Mouse (Mus musculus) lung, embryonic 15.5 days (tissue): ENCODE data around the gene Edf1. TPM values are rescaled to one million over a fixed set of nuclear protein-coding genes. Genes with fewer than 3 reads are reported as not detected.

Experiments
- ATAC-seq: fragments of 200-750 bp; cut with Nextera tagmentation; 2 replicates; pipeline ENCODE4 v1.8.0; 2017; ENCODE audit warnings: moderate number of reproducible peaks, borderline replicate concordance; ENCODE audit not compliant: low FRiP score, low TSS enrichment; ENCODE audit errors: extremely low read depth
- H3K27ac ChIP-seq: fragments of 300-500 bp; sonication (generic); 2 replicates; pipeline ENCODE4 v1.5.1; 2015; ENCODE audit warnings: moderate library complexity, mild to moderate bottlenecking, inconsistent platforms
- H3K27me3 ChIP-seq: fragments of 300-500 bp; sonication (generic); 2 replicates; pipeline ENCODE4 v1.6.1; 2015; ENCODE audit warnings: inconsistent platforms
- H3K36me3 ChIP-seq: fragments of 300-500 bp; sonication (generic); 2 replicates; pipeline ENCODE4 v1.6.1; 2015; ENCODE audit warnings: inconsistent platforms
- H3K4me1 ChIP-seq: fragments of 300-500 bp; sonication (generic); 2 replicates; pipeline ENCODE4 v1.6.1; 2015; ENCODE audit warnings: inconsistent platforms
- H3K4me2 ChIP-seq: fragments of 300-500 bp; sonication (generic); 2 replicates; pipeline ENCODE4 v1.6.1; 2015; ENCODE audit warnings: inconsistent platforms, mild to moderate bottlenecking, moderate library complexity
- H3K4me3 ChIP-seq: fragments of 300-500 bp; sonication (generic); 2 replicates; pipeline ENCODE4 v1.5.1; 2015; ENCODE audit warnings: mild to moderate bottlenecking, inconsistent platforms
- H3K9ac ChIP-seq: fragments of 300-500 bp; sonication (generic); 2 replicates; pipeline ENCODE4 v1.6.1; 2015; ENCODE audit warnings: inconsistent platforms
- H3K9me3 ChIP-seq: fragments of 300-500 bp; sonication (generic); 2 replicates; pipeline ENCODE4 v1.6.1; 2016; ENCODE audit warnings: inconsistent platforms
- WGBS: fragments of 180-500 bp; shearing (Covaris S2); methylation state at CpG from one replicate; pipeline ENCODE4 v1.1.7; 2015; 5-methylcytosine and 5-hydroxymethylcytosine counted together
- polyA plus RNA-seq: library from polyadenylated mRNA; unstranded; fragments of >200 nt; fragmentation: Nextera tagmentation; extraction: Ambion mirVana; gene quantifications from 2 replicates; pipeline ENCODE4 v1.2.1, GENCODE M21; 2015

The Edf1 gene
- polyA plus RNA-seq = 311 and 323 TPM in 2 replicates

- Histone ChIP-seq H3K9ac (peak within 1 kb of the TSS; percentile 95), H3K4me1 (peaks cover 21% of the 10 kb centered on the region), H3K27me3 (no peaks in the 10 kb centered on the region), H3K4me3 (peak within 1 kb of the TSS; percentile 99), H3K27ac (peak within 1 kb of the TSS; percentile 81), H3K9me3 (no peaks in the 10 kb centered on the region), H3K4me2 (peak within 1 kb of the TSS; percentile 91), H3K36me3 (peaks cover 22% of the 10 kb centered on the region)
- WGBS = under 1% methylated on average over 61 of the region's 61 CpGs
- peak; percentile 98 for ATAC-seq
Measured at GRCm38 (mm10) chr2:25557221-25557963, at the start of gene Edf1. Edf1 (plus strand) TSS chr2:25557847.

DNA sequence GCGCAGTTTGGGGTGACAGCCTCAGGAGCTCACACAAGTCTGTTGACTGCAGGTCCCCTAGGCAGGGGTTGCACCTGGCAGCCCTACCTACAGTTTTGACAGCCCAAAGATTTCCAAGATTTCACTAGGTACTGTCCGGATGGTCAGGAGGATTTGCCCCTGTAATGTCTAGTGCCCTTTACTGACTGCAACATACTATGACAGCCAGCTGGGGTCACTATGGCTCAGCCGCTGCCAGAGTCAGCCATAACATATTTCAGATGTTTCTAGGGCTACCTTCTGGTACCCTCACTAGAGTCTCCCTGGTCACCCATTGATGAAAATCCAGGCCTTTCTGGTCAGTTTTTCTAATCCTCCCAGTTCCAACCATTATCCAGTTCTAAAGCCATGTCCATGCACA, 47.7 kb upstream of the Edf1 start:
- 49% methylated on average over 3 of the region's 3 CpGs for WGBS
- no peak overlapping the region for H3K9ac ChIP-seq

GRCm38 (mm10) chr2:25526510-25527302, 30.9 kb upstream of the Edf1 start:
- WGBS = 78% methylated on average over 9 of the region's 9 CpGs
- Histone ChIP-seq H3K4me1 (no peaks in the 10 kb centered on the region), H3K9ac (no peak overlapping the region), H3K9me3 (no peaks in the 10 kb centered on the region), H3K36me3 (peaks cover 83% of the 10 kb centered on the region), H3K27ac (no peak overlapping the region), H3K27me3 (no peaks in the 10 kb centered on the region), H3K4me2 (no peak overlapping the region), H3K4me3 (no peak overlapping the region)
- no peak for ATAC-seq

More for the DNA sequence above, 47.7 kb upstream of the Edf1 start:
- peaks cover 3% of the 10 kb centered on the region; the same call in 1 of the 2 replicates for H3K4me1 ChIP-seq
- ATAC-seq = no peak
- no peak overlapping the region for H3K4me2 ChIP-seq
- H3K27me3 ChIP-seq = no peaks in the 10 kb centered on the region
- no peaks in the 10 kb centered on the region for H3K9me3 ChIP-seq
- H3K36me3 ChIP-seq = peaks cover 10% of the 10 kb centered on the region
- H3K4me3 ChIP-seq = no peak overlapping the region
- H3K27ac ChIP-seq = no peak overlapping the region

DNA sequence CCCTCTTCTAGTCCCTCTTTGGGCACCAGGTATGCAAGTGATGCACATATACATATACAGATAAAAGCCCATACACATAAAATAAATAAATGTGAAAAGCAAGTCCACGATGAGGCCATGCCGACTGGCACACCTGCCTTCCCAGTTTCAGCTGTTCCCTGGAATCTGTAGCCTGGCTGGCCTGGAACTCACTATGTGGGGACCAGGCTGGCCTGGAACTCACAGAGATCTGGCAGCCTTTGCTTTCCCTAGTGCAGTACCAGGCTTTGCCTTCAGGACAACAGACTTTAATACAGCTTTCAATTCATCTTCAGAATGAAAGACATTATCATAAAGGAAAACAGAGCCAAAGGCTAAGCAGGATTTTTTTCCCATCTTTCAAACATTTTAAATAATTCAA, 23.9 kb upstream of the Edf1 start:
- no peak overlapping the region for H3K4me2 ChIP-seq
- 90% methylated on average over 2 of the region's 2 CpGs for WGBS
- no peaks in the 10 kb centered on the region for H3K9me3 ChIP-seq
- no peak overlapping the region for H3K9ac ChIP-seq
- no peak for ATAC-seq
- H3K27ac ChIP-seq = no peak overlapping the region
- peaks cover 75% of the 10 kb centered on the region for H3K36me3 ChIP-seq
- no peaks in the 10 kb centered on the region for H3K27me3 ChIP-seq
- H3K4me1 ChIP-seq = no peaks in the 10 kb centered on the region
- H3K4me3 ChIP-seq = no peak overlapping the region

GRCm38 (mm10) chr2:25534178-25534865, 23.3 kb upstream of the Edf1 start:
- Histone ChIP-seq H3K27ac (no peak overlapping the region), H3K36me3 (peaks cover 70% of the 10 kb centered on the region), H3K4me1 (no peaks in the 10 kb centered on the region), H3K9ac (no peak overlapping the region), H3K4me3 (no peak overlapping the region), H3K27me3 (no peaks in the 10 kb centered on the region), H3K9me3 (no peaks in the 10 kb centered on the region), H3K4me2 (no peak overlapping the region)
- no peak for ATAC-seq
- WGBS = 89% methylated on average over 3 of the region's 3 CpGs

DNA sequence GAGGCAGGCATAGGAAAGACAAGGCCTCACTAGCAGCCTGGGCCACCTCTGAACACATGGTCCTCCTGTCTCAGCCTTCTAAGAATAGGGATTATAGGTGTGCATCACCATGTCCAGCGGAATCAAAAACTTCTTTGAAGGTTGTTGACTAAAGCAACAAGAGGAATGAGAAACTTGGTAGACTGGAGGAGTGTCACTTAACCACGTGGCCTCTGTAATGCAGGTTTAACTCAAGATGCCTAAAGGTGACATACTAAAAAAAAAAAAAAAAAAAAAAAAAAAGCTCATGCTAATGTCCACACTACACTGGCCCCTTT, 22.8 kb upstream of the Edf1 start:
- H3K4me1 ChIP-seq = no peaks in the 10 kb centered on the region
- H3K27ac ChIP-seq = no peak overlapping the region
- H3K4me3 ChIP-seq = no peak overlapping the region
- H3K9me3 ChIP-seq = no peaks in the 10 kb centered on the region
- H3K36me3 ChIP-seq = peaks cover 65% of the 10 kb centered on the region
- H3K9ac ChIP-seq = no peak overlapping the region
- 88% methylated on average over 2 of the region's 2 CpGs for WGBS
- no peaks in the 10 kb centered on the region for H3K27me3 ChIP-seq
- no peak for ATAC-seq
- no peak overlapping the region for H3K4me2 ChIP-seq

DNA sequence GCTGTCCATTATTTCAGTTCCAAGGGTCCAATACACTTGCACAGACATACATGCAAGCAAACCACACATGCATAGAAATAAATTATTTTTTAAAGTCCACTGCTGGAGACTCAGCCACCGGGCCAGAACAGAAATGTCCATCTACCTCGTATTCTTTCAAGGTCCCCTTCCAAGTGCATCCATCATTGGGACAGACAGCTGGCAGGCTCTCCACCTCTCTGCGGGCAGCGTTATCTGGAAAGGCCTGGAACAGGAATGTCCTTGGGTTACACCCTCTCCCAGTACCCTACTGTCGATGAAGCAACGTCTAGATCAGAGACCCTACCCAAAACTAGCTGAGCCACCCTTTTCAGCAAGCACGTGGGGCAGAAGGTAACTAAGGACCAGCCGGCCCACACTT, 21.1 kb upstream of the Edf1 start:
- Histone ChIP-seq H3K4me3 (no peak overlapping the region), H3K9ac (no peak overlapping the region), H3K36me3 (peaks cover 54% of the 10 kb centered on the region), H3K27me3 (no peaks in the 10 kb centered on the region), H3K4me1 (no peaks in the 10 kb centered on the region), H3K9me3 (no peaks in the 10 kb centered on the region), H3K27ac (no peak overlapping the region), H3K4me2 (no peak overlapping the region)
- WGBS = 65% methylated on average over 8 of the region's 8 CpGs
- no peak for ATAC-seq

DNA sequence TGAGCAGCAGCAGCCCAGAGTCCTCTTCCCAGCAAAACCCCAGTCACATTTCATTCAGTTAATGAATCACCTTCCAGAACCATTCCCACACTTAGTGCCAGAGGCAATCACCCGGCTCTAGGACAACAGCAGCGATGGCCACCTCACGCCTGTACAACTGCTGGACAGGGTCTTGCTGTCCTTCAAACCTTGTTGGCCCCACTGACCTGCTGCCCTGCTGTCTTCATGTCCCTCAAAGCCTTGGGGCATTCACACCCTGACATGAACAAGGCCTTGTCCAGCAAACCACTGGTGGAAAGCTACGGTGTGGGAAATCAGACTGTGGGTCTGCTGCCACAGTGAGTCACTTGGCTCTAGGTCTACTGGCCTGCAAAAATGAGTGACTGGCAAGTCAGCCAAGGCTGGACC, 17.1 kb upstream of the Edf1 start:
- H3K27me3 ChIP-seq = no peaks in the 10 kb centered on the region
- H3K9me3 ChIP-seq = no peaks in the 10 kb centered on the region
- WGBS = 93% methylated on average over 4 of the region's 4 CpGs
- H3K4me2 ChIP-seq = no peak overlapping the region
- H3K4me3 ChIP-seq = no peak overlapping the region
- ATAC-seq = no peak
- no peak overlapping the region for H3K27ac ChIP-seq
- peaks cover 5% of the 10 kb centered on the region; the same call in 1 of the 2 replicates for H3K4me1 ChIP-seq
- no peak overlapping the region for H3K9ac ChIP-seq
- peaks cover 27% of the 10 kb centered on the region for H3K36me3 ChIP-seq

DNA sequence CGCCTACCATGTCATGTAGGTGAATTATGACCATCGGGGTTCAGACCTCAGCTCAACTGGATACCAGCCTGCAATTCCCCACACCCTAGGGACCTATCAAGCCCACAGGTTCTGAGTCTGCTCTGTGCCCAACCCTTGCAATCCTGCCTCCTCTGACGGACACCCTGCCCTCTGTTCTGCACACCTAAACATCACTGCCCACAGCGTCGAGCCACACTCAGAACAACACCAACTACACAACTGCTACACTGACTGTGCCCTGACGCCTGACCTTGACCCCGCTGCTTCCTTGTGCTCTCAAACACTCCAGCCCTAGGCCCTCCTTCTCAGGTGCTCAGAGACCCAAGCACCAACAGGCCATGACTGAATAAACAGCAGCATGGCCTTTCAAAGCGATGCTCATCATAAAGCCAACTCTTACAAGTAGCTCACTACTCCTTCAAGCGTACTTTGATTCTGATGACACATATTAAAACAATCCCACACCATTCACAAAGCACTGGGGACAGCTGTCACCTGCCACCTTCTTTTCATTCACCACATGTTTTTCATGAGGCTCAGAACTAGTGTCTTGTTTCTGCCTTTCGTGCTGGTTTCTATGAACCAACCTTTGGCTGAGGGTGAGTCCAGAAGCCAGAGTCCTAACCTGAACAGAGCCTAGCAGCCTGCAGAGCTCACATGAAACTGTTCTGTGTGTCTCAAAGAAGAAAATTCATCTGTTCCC, 15.8 kb upstream of the Edf1 start:
- no peak for ATAC-seq
- Histone ChIP-seq H3K9ac (no peak overlapping the region), H3K36me3 (peaks cover 16% of the 10 kb centered on the region), H3K27ac (no peak overlapping the region), H3K4me2 (no peak overlapping the region), H3K27me3 (no peaks in the 10 kb centered on the region), H3K4me1 (peaks cover 11% of the 10 kb centered on the region), H3K9me3 (no peaks in the 10 kb centered on the region), H3K4me3 (no peak overlapping the region)
- WGBS = 64% methylated on average over 10 of the region's 10 CpGs

DNA sequence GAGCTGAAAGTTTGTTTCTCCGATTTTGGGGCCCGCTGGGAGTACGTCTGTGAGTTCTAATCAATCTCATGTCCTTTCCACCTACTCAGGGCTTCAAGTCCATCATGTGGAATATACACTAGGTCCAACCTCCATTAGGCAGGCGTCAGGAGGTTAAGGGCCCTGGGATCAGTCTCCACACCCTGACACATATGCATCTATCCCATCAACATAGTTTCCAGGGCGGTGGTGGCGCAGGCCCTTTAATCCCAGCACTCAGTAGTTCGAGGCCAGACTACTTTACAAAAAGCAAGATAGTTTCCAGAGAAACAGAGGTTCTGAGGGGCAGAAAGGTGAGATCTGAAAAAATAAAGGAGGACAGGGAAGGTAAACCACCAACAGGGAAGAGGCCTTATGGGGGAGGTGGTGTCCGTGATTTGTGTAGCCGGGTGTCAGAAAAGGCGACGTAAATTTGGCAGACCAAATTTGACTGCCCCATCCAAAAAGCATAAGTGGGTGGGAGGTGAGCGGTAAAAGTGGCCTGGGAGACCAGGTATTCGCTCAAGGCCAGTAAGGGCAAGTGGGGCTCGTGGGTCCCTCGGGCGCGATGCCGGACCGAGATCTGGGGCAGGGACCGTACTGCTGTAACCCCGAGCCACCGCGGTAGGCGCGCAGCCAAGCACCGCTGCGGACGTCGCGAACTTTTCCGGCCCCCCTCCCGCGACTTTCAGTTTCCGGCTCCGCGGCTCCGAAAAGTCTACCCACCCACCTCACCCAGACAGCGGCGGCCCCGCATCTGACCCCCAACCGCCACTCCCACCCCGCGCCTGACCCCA, 11.4 kb upstream of the Edf1 start:
- WGBS = 5% methylated on average over 38 of the region's 43 CpGs
- Histone ChIP-seq H3K4me1 (peaks cover 16% of the 10 kb centered on the region), H3K27ac (peak overlapping the region; percentile 83), H3K36me3 (no peaks in the 10 kb centered on the region), H3K9ac (peak overlapping the region; percentile 65), H3K27me3 (no peaks in the 10 kb centered on the region), H3K9me3 (no peaks in the 10 kb centered on the region), H3K4me2 (peak overlapping the region; percentile 61), H3K4me3 (peak overlapping the region; percentile 69)
- peak; percentile 82 for ATAC-seq
